Mouse (Mus musculus): Measurements from ENCODE around the gene Gapdhs.
A peak's percentile ranks its signal among the peaks of the same experiment; 100 is the strongest.
"Not testable (repeated sequence)": the region's sequence is repeated elsewhere in the genome, so short reads cannot be mapped to it uniquely, and the experiment has no call there.

The Gapdhs gene

GRCm38 (mm10) chr7:30744022-30744598, 629 bp upstream of the Gapdhs start:
- no peak for DNase-seq (ENCODE audit: low spot score in 2 of 2)

GRCm38 (mm10) chr7:30742570-30742969, 911 bp downstream of the Gapdhs start:
- DNase-seq (ENCODE audit: low spot score in 2 of 2): not testable (repeated sequence)

- DNase-seq (ENCODE audit: low spot score in 2 of 2): no peak
These were observed 7.3 kb downstream of the Gapdhs start for GRCm38 (mm10) chr7:30736211-30736610.

GRCm38 (mm10) chr7:30730064-30730722, 13.3 kb downstream of the Gapdhs start:
- DNase-seq (ENCODE audit: low spot score in 2 of 2): not testable (repeated sequence)

GRCm38 (mm10) chr7:30729396-30730063, 14.0 kb downstream of the Gapdhs start, which contains the start of gene Tmem147:
Gene Tmem147, minus strand, starts transcription at chr7:30729540.
- peak; percentile 93 to 96 for DNase-seq (ENCODE audit: low spot score in 2 of 2)

- no peak for DNase-seq (ENCODE audit: low spot score in 2 of 2)
These were observed 14.6 kb downstream of the Gapdhs start for GRCm38 (mm10) chr7:30728739-30729395.

GRCm38 (mm10) chr7:30728214-30728613, 15.3 kb downstream of the Gapdhs start:
- DNase-seq (ENCODE audit: low spot score in 2 of 2): no peak

- DNase-seq (ENCODE audit: low spot score in 2 of 2): no peak
These were observed 20.1 kb downstream of the Gapdhs start for GRCm38 (mm10) chr7:30723274-30723953.

- no peak for DNase-seq (ENCODE audit: low spot score in 2 of 2)
These were observed 22.2 kb downstream of the Gapdhs start for GRCm38 (mm10) chr7:30721286-30721685.

GRCm38 (mm10) chr7:30719669-30720068, 23.8 kb downstream of the Gapdhs start:
- DNase-seq (ENCODE audit: low spot score in 2 of 2): no peak

- DNase-seq (ENCODE audit: low spot score in 2 of 2): no peak
These were observed 25.8 kb downstream of the Gapdhs start for GRCm38 (mm10) chr7:30717716-30718046.

GRCm38 (mm10) chr7:30717006-30717715, 26.3 kb downstream of the Gapdhs start:
- peak; percentile 29 to 40 for DNase-seq (ENCODE audit: low spot score in 2 of 2)

GRCm38 (mm10) chr7:30711942-30712341, 31.5 kb downstream of the Gapdhs start, which contains the start of gene Atp4a:
Gene Atp4a, plus strand, starts transcription at chr7:30712209.
- no peak for DNase-seq (ENCODE audit: low spot score in 2 of 2)

GRCm38 (mm10) chr7:30707441-30707840, 36.0 kb downstream of the Gapdhs start:
- no peak for DNase-seq (ENCODE audit: low spot score in 2 of 2)

- DNase-seq (ENCODE audit: low spot score in 2 of 2): peak in 1 of 2 experiments; percentile 33
These were observed 37.1 kb downstream of the Gapdhs start for GRCm38 (mm10) chr7:30706214-30706882.

- DNase-seq (ENCODE audit: low spot score in 2 of 2): no peak
These were observed 44.9 kb downstream of the Gapdhs start, which contains the start of gene 2200002J24Rik for GRCm38 (mm10) chr7:30698589-30698988. Gene 2200002J24Rik, plus strand, starts transcription at chr7:30698926.

- DNase-seq (ENCODE audit: low spot score in 2 of 2): no peak
These were observed 45.4 kb downstream of the Gapdhs start for GRCm38 (mm10) chr7:30698101-30698500.

- no peak for DNase-seq (ENCODE audit: low spot score in 2 of 2)
These were observed 55.2 kb downstream of the Gapdhs start for GRCm38 (mm10) chr7:30688325-30688724.

GRCm38 (mm10) chr7:30683425-30683824, 60.1 kb downstream of the Gapdhs start:
- DNase-seq (ENCODE audit: low spot score in 2 of 2): no peak

- peak; percentile 47 for DNase-seq (ENCODE audit: low spot score in 2 of 2)
These were observed 61.6 kb downstream of the Gapdhs start for GRCm38 (mm10) chr7:30681897-30682296.
